Mouse (Mus musculus): ENCODE measurements around the gene Grin3b.

DNA sequence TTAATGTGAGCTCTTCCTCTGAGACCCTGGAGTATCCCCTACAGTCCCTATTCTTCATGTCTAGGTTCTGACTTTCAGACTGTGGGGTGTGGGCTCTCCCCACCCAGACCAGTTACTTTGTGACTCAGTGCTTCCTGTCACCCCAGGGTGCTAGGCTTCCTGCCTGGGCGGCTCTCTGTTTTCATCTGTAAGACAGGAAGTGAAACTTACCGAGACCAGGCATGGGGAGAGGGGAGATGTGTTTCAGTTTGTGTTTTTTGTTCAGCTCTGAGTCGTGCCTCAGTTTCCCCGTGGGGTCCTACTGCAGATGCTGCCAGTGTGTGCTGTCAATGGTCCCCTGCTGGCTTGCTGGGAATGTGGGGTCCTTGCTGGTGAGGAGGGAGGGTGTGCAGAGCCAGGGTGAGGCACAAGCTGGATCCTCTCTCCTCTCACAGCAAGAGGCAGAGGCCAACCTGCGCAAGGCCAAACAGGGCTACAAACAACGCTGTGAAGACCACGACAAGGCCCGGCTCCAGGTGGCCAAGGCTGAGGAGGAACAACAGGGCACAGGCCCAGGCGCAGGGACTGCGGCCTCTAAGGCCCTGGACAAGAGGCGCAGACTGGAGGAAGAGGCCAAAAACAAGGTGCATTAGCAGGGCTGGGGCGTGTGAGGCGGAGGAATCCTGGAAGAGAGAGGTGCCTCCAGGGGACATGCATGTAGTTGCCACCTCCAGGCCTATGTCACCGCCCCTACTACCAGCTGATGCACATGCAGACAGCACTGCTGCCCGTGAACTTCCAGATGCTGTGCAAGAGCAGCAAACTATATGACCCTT is 53.9 kb downstream of the Grin3b start:
- TF ChIP-seq CTCF (IDR thresholded peaks at IDR 0.05; ENCODE audit: low read depth) (no peak), EP300 (optimal IDR thresholded peaks at IDR 0.05) (no peak)
